Mouse (Mus musculus) megakaryocyte, embryonic 14.5 days (primary cell): ENCODE data around the gene Spc25.

ENCODE experiments used
- FLI1 ChIP-seq: IDR thresholded peaks from 2 replicates; pipeline ENCODE4 v1.6.1; 2012; ENCODE audit warnings: low read length, inconsistent platforms, mixed read lengths
- GATA1 ChIP-seq: IDR thresholded peaks from 3 replicates; pipeline ENCODE4 v1.6.1; 2012; ENCODE audit warnings: mixed read lengths, low read length, inconsistent platforms, borderline replicate concordance

- TF ChIP-seq GATA1 (no peak), FLI1 (no peak)
These were observed 14.9 kb downstream of the Spc25 start for GRCm38 (mm10) chr2:69191059-69191458.
